Mouse (Mus musculus): ENCODE data around the gene Ppp1r15a. TPM values are rescaled to one million over a fixed set of nuclear protein-coding genes. Genes with fewer than 3 reads are reported as not detected.

Ppp1r15a gene
- 267 and 291 TPM in 2 replicates for total RNA-seq (2017)

GRCm38 (mm10) chr7:45525809-45526473 lies at the start of gene Ppp1r15a, which contains the start of gene Plekha4:
TSS of gene Ppp1r15a (minus strand) at chr7:45526268.
TSS of gene Plekha4 (plus strand) at chr7:45526330.
- peak; percentile 73 to 78 for ATAC-seq (replicated peaks in 1 of 2; ENCODE audit: insufficient read depth in 1 of 2, low FRiP score in 2 of 2, low TSS enrichment in 1 of 2, low read depth in 1 of 2, poor library complexity in 2 of 2, severe bottlenecking in 2 of 2)

DNA sequence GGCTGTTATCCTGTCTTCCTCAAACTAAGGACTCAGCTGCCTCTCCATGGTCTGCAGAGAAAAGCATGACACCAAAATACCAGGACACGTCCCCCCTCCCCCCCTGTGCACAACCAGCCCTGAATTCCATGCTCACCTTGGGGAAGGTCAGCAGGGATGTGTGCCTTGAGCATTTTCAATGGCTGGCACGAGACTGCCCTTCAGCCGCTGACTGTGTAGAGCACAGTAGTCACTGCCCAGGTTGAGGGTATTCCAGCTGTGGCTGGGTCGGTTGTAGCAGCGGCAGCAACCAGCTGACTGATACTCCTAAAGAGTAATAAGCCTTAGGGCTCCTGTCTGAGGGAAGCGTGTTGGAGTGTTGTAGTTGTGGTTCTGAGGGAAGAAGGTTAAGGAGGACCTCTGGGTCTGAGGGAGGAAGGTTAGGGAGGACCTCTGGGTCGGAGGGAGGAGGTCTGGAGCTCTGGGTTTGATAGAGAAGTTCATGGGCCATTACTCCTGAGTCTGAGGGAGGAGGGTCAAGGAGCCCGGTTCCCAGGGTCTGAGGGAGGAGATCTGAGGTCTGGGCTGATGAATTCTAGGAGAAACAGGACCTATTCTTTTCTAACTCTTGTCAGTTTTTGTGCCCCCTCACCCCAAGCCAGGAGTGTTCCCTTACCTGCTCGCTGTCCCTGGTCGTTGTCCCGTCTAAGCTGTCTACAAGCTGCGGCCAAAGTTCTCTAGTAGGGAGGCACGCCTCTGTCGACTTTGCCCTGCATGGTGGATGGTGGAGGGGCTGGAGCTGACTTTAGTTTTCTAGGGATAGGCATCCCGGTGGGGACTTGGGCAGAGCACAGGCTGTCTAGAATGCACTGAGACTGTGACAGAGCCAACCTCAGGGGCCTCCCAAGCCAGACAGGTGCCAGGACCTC lies 48.7 kb upstream of the Ppp1r15a start:
- ATAC-seq (replicated peaks in 1 of 2; ENCODE audit: insufficient read depth in 1 of 2, low FRiP score in 2 of 2, low TSS enrichment in 1 of 2, low read depth in 1 of 2, poor library complexity in 2 of 2, severe bottlenecking in 2 of 2), result no peak

DNA sequence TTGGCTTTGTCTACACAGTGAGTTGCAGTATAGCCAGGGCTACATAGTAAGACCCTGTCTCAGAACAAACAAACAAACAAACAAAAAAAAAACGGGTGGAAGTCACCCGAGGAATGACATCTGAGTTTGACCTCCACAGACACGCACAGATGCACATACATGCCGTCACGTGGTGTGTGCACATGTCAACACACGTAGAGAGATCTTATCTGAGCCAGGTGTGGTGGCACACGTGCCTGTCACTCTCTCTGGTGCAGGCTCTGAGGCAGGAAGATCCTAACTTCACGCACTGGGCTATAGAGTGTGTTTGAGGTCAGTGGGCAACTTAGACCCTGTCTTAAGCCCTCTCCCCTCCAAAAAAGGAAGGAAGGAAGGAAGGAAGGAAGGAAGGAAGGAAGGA lies 47.9 kb upstream of the Ppp1r15a start:
- no peak for ATAC-seq (replicated peaks in 1 of 2; ENCODE audit: insufficient read depth in 1 of 2, low FRiP score in 2 of 2, low TSS enrichment in 1 of 2, low read depth in 1 of 2, poor library complexity in 2 of 2, severe bottlenecking in 2 of 2)

DNA sequence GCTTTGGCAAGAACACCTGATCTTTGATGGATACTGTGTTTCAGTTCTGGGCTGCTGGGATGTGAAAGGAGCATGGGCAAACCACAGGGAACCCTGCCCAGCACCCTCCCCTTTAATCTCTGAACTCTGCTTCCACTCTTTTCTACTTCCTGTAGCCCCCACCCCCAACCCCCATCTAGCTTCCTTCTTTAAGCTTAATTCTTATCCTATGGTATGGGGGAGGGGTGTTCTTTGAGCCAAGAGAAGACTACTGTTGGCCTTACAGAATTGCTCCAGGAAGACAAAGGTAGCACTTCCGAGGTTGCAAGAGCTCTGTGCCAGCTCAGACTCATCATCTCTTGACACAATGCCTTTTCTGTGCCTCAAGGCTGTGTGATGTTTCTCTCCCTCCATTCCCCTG lies 45.9 kb upstream of the Ppp1r15a start:
- no peak for ATAC-seq (replicated peaks in 1 of 2; ENCODE audit: insufficient read depth in 1 of 2, low FRiP score in 2 of 2, low TSS enrichment in 1 of 2, low read depth in 1 of 2, poor library complexity in 2 of 2, severe bottlenecking in 2 of 2)

GRCm38 (mm10) chr7:45570103-45570741 lies 44.2 kb upstream of the Ppp1r15a start, which contains the start of gene Bcat2:
TSS of gene Bcat2 (plus strand) at chr7:45570153.
- ATAC-seq (replicated peaks in 1 of 2; ENCODE audit: insufficient read depth in 1 of 2, low FRiP score in 2 of 2, low TSS enrichment in 1 of 2, low read depth in 1 of 2, poor library complexity in 2 of 2, severe bottlenecking in 2 of 2), result peak; percentile 70 to 78

DNA sequence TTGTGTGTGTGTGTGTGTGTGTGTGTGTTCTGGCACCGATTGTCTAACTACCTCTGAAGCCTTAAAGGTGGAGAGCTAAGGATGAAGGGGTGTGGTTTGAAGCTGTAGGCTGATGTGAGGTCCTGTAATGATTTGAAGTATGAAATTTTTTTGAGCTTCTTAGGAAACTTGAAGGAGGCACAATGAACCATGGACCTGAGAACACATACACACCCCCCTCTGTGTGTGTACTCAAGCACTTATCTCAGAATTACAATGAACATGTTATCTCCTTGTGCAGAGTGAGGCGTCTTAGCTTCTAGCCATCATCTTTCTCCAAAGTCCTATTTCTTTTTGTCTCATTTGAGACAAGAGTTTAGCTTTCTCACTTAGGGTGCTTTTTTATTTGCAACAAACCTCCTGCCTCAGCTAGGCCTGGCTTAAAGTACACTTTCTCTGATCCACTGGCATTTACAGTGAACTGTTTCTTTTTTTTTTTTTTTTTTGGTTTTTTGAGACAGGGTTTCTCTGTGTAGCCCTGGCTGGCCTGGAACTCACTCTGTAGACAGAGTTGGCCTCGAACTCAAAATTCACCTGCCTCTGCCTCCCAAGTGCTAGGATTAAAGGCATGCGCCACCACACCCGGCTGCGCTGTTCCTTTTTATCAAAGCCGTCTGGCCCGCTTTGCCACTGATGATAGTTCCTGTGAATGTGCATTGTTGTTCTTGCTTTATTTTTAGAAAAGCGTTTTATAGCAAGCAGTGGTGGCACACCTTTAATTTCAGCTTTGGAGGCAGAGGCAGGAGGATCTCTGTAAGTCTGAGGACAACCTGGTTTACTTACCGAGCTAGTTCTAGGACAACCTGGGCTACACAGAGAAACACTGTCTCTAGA lies 42.8 kb upstream of the Ppp1r15a start:
- ATAC-seq (replicated peaks in 1 of 2; ENCODE audit: insufficient read depth in 1 of 2, low FRiP score in 2 of 2, low TSS enrichment in 1 of 2, low read depth in 1 of 2, poor library complexity in 2 of 2, severe bottlenecking in 2 of 2), result no peak

GRCm38 (mm10) chr7:45567780-45568516 lies 41.9 kb upstream of the Ppp1r15a start:
- peak; percentile 91 to 95 for ATAC-seq (replicated peaks in 1 of 2; ENCODE audit: insufficient read depth in 1 of 2, low FRiP score in 2 of 2, low TSS enrichment in 1 of 2, low read depth in 1 of 2, poor library complexity in 2 of 2, severe bottlenecking in 2 of 2)

DNA sequence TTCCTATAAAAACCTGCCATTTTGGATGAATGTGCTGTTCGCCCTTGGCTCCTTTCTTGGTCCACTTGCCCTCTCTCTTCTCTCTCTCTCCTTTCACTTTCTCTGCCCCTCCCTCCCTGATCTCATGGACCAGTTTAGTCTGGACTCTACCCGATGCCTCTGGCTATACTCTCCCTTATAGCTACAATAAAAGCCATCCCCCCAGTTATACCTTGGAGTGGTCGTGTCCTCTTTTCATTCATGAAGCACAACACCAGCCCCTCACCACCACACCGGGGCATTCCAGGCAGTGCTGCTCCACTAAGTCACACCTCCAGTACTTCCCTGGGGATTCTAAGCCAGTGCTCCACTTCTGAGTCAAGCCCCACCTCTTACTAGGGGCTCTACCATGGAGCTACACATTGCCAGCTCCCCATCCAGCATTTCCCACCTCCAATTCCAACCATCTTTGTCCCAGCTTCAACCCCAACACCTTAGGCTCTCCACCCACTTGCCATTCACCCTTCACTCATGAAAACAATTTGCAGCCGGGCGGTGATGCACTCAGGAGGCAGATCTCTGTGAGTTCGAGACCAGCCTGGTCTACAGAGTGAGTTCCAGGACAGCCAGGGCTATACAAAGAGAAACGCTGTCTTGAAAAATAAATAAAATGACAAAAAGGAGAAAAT lies 41.2 kb upstream of the Ppp1r15a start:
- ATAC-seq (replicated peaks in 1 of 2; ENCODE audit: insufficient read depth in 1 of 2, low FRiP score in 2 of 2, low TSS enrichment in 1 of 2, low read depth in 1 of 2, poor library complexity in 2 of 2, severe bottlenecking in 2 of 2), result no peak

GRCm38 (mm10) chr7:45565446-45565845 lies 39.4 kb upstream of the Ppp1r15a start:
- no peak for ATAC-seq (replicated peaks in 1 of 2; ENCODE audit: insufficient read depth in 1 of 2, low FRiP score in 2 of 2, low TSS enrichment in 1 of 2, low read depth in 1 of 2, poor library complexity in 2 of 2, severe bottlenecking in 2 of 2)

GRCm38 (mm10) chr7:45564811-45565210 lies 38.7 kb upstream of the Ppp1r15a start:
- ATAC-seq (replicated peaks in 1 of 2; ENCODE audit: insufficient read depth in 1 of 2, low FRiP score in 2 of 2, low TSS enrichment in 1 of 2, low read depth in 1 of 2, poor library complexity in 2 of 2, severe bottlenecking in 2 of 2), result no peak

DNA sequence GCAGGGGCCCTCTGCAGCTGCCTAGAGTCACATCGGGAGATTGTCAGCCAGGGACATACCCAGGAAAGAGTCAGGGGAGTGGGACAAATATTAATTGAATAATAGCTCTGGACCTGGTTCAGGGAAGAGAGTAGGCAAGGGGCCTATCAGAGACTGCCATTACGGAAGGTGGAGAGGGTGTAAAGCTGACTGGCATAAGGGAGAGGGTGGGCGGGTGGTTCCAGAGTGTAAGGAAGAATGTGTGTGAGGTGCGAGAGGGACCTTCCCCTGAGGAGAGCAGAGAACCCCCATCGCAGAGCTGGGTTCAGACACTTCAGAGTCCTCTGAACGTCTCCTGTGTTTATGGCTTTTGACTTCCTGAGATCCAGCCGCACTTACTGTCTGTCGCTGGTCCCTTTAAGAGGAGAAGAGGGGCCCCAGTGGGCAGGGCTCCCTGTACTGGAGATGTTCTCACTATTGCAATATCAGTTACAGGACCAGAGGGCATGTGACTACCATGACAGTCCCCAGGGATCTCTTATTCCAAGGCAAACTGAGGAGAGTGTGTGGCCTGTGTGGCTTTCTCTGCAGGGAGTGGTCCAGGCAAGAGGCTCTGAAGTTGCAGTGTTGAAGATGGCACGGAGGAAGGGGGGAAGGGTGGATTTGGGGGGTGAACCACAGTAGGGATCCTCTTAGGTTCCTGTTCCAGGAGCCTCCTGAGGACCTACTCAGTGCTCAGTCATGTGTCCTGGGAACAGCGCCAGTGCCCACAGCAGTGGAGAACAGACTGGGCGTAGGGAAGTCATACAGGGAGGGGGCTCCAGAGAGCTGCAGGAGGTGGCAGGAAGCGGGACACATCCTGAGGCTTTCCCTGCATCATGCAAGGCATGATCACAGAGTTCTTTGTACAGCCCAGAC lies 35.8 kb upstream of the Ppp1r15a start:
- ATAC-seq (replicated peaks in 1 of 2; ENCODE audit: insufficient read depth in 1 of 2, low FRiP score in 2 of 2, low TSS enrichment in 1 of 2, low read depth in 1 of 2, poor library complexity in 2 of 2, severe bottlenecking in 2 of 2), result peak in 1 of 2 experiments; percentile 39; a peak in 1 of 4 replicates

DNA sequence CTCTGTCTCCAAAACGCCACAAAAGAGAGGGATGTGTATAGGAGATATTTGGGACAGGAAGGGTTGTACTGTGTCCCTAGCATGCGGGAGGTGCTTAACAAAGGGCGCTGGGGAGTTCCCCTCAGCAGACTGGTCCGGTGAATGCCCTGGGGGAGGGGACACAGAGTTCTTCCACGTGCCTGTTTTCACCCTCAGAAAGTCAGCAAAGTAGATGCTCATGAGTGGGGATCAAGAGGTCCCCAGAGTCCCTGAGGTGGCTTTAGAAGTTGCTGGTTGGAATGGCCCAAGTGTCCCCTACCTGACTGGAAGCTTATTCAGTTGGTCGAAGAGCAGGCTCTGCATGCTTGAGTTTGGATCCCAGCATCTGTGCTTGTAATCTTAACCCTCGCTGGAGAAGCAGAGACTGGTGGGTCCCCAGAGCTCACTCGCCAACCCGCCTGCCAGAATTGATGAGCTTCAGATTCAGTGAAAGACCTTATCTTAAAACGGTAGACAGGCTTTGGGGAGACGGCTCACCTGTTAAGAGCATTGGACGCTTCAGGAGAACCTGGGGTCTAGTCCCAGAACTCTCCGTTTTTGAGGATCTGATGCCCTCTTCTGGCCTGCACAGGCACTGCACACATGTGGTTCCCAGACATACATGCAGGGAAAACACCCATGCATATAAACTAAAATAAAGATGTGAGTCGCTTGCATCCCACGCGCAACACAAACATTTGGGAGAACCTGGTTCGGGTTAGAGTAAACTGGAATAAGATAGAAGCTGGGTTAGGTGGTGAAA lies 35.0 kb upstream of the Ppp1r15a start:
- peak; percentile 77 to 79 for ATAC-seq (replicated peaks in 1 of 2; ENCODE audit: insufficient read depth in 1 of 2, low FRiP score in 2 of 2, low TSS enrichment in 1 of 2, low read depth in 1 of 2, poor library complexity in 2 of 2, severe bottlenecking in 2 of 2)

DNA sequence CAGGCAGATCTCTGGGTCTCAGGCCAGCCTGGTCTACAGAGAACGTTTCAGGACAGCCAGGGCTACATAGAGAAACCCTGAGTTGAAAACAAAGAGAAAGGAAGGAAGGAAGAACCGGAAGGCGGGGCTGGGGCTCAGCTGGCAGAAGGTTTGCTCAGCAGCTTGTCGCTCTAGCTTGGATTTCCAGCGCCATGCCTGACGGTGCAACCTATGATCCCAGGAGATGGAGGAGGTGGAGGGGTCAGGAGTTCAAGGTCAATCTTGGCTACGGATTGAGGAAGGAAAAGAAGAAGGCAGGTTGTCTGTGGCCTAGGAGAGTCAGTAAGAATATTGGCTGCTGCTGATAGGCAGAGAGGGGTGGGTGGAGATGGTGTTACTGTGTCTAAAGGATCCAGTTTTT lies 34.2 kb upstream of the Ppp1r15a start:
- ATAC-seq (replicated peaks in 1 of 2; ENCODE audit: insufficient read depth in 1 of 2, low FRiP score in 2 of 2, low TSS enrichment in 1 of 2, low read depth in 1 of 2, poor library complexity in 2 of 2, severe bottlenecking in 2 of 2), result no peak

DNA sequence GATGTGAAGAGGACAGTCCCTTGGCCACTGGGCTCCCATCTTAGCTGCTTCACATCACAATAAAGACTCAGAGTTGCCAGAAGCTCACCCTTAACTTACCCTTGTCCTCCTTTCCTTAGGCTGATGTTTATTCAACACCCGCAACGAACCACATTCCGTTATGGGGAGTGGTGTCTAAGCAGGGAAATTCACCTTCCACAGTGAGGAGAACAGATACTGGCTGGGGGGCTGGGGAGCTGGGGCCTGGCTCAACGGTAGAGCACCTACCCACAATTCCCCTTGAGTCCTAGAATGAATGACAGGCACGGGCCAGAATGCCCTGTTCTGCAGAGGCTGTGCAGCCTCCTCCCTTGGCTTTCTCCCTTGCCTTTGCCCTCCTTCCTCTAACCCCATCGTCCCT lies 32.8 kb upstream of the Ppp1r15a start:
- ATAC-seq (replicated peaks in 1 of 2; ENCODE audit: insufficient read depth in 1 of 2, low FRiP score in 2 of 2, low TSS enrichment in 1 of 2, low read depth in 1 of 2, poor library complexity in 2 of 2, severe bottlenecking in 2 of 2), result no peak

All from hematopoietic stem cell, adult 5-6 weeks (primary cell).